Mouse (Mus musculus) monocyte, adult 5-6 weeks (primary cell): ENCODE measurements around the gene F8. TPM values are rescaled to one million over a fixed set of nuclear protein-coding genes. Genes with fewer than 3 reads are reported as not detected.
"Not testable (repeated sequence)": the region's sequence is repeated elsewhere in the genome, so short reads cannot be mapped to it uniquely, and the experiment has no call there.

Experiments
- ATAC-seq: fragments of 153-309, 156-312 bp; replicated peaks from 2 replicates; pipeline ENCODE4 v1.8.0; 2017; ENCODE audit warnings: mild to moderate bottlenecking; ENCODE audit not compliant: low TSS enrichment, insufficient number of reproducible peaks, severe bottlenecking, poor library complexity, low FRiP score
- total RNA-seq: library from RNA; stranded (forward); fragments of 200-1000, 200-491, 200-594 nt; gene quantifications from 3 replicates; pipeline ENCODE4 v1.2.3, GENCODE M21; 2017

F8 gene
- total RNA-seq, result 0.10 TPM in 2 of 3 replicates, not detected in the other

DNA sequence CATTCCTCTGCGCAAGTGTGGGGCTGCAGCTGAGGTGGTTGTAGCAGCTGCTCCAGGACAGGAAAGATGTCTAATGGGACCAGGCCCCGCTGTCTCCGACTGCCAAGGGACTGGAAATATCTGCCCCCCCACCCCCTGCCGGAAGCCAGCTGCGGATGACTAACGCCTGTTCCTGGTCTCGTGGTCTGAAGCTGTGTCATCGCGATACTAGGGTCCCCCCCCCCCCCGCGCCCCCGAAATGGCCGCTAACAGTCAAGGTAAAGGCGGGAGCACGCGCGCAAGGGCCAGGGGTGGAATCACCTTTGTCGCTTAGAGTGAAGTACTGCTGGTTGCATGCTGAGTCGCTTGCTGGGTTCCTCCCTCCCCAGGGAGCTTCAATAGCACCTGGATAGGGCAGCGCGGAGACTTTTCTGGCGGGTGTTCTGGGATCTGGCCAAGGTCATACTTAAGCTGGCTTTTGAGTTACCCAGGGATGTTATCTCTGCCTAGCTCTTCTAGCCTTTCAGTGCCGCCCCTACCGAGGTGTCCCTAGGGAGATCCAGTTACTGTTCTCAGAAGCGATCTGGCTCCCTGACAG is at the start of gene F8, which contains the start of gene Fundc2:
Gene F8, minus strand, starts transcription at position 421 of the 577 bp plus-strand sequence.
Gene Fundc2, plus strand, starts transcription at position 205 of the 577 bp plus-strand sequence.
- ATAC-seq, result peak; percentile 53; the same call in 1 of the 2 replicates

DNA sequence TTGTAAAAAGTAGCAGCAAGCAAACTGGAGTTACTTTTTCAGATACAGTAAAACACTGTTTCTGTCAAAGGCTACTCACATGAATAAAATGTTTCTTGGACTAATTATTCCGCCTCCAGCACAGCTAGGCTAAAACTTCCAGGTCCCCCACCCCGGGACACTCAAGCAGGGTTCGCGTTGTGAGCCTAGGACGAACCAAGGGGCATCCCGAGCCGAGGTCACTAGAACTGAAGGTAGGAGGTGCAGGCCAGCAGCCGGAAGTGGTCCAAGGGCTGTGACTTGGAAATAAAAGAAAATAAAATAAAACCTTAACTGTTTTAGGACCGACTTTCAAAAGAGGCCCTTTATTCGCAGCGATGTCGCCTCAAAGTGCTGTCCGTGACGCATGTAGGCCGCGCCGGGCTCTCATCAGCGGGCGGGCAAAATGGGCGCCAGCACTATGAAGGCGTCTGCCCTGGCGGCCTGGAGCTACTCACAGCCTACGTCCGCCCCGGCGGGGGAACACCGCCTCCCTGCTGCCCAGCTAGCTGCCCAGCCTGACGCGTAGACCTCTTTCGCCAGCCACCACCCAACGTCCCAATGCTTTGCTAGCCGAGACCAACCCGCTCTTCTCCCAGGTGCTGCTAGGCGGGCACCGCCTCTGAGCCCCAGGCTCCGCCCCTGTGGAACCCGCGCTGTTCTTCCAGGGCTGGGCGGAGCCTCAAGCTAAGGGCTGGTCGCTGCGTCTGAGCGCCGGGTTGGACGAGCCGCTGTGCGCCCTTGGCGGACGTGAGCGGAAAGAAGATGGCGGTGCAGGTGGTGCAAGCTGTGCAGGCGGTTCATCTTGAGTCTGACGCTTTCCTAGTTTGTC is 33.7 kb upstream of the F8 start, which contains the start of the genes Cmc4, Mtcp1 and Brcc3:
Gene Cmc4, minus strand, starts transcription at position 649 of the 850 bp plus-strand sequence.
Gene Mtcp1, minus strand, starts transcription at position 653 of the 850 bp plus-strand sequence.
Gene Brcc3, plus strand, starts transcription at position 693 of the 850 bp plus-strand sequence.
- peak; percentile 98 for ATAC-seq

DNA sequence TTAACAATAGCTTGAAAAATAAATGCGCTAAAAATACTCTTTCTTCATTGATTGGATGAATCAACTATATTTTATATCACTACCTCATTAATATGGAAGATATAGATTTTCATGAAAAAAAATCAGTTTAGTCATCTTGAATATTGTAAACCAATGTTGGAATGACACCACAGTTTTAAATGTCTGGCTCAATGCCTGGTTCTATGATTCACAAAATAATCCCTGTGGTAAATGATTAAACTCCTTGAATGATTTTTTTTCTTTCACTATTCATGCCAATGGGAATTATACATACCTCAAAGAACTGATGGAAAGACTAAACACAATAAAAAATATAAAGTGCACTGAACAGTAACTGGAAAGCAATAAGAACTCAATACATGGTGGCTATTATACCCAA is 27.3 kb upstream of the F8 start:
- no peak for ATAC-seq

DNA sequence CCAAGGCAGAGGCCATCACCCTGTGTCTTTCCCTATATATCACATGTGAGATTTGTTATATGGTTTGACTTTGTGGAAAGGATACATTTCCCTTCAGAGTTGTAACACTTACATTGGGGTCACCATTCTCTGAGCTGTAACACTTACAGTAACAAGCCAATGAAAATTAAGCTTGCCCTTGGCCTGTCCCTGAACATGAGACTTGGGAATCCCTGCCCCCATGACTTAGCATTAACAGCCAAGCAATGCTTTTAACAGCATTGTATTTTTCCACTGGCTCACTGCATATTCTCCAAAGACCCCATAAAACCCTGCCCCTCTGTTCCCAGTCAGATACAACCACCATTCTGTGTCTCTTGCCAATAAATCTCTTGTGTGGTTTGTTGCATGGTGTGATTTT is 20.9 kb upstream of the F8 start:
- ATAC-seq, result no peak

DNA sequence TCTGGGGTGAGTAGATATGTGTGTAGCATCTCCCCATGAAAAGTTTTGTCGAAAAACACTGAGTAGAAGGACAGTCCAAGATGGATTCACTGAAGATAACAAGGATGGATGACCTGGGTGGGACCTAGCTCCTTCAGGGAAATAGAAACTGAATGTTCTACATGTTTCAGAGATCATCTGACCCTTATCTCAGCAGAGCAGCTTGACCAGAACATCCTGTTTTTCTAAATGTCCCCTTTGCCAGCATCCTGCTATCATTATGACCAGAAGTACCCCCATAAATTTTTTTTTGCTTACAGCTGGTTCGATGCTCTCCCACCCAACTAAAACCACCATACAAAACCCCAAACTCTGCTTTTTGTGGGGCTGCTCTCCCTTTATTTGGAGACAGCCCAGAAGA is 20.3 kb upstream of the F8 start:
- no peak for ATAC-seq

DNA sequence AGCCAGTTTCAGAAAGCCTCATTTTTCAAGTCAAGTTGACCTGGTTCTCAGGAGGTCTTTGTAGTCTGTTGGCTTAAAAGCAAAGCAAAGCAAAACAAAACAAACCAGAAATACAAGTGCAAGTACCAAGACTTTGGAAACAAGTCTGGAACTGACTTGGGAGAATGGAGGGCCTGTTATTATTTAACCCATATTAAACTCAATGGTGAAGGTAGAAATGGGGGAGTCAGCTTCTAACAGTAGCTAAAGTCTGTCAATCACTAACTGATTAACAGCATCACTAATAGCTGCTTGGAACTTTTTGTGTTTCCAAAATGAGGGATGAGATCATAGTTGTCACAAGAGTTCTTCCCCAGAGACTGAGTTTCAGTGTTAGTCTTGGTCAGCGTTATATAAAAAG is 17.1 kb upstream of the F8 start:
- no peak for ATAC-seq

DNA sequence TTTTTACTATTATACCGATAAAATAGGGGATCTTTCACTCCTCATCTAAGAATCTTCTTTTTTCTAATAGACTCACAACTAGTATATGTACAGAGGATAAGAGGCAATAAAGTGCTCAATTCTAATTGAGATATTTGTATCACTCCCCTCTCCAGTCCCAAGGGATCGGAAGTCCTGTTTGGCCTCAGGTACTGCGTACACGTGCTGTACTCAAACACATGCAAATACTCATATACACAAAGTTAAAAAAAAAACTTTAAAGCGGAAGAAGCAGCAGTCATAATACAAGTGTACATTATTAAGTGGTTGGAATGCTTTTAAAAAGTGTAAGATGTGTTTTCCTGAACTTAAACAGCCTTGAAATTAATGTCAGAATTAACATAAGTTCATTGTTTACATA is 716 bp downstream of the F8 start:
- no peak for ATAC-seq

DNA sequence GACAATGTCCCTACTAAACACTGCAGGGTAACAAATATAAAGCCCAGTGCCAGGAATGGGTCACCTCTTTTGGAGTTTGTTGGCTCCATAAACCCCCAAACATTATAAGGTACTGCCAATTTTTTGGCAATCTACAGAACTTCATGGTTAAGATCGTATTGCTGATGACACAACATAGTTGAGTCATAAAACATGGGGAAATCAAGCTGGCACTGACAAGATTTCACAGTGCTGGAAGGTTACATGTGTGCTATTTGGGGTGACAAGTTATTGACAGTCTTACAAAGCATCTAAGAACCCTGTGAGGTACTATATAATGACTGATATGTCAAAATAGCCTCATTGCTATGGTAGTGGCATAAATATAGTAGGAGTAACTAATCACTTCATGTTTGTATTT is 1.2 kb downstream of the F8 start:
- no peak for ATAC-seq

DNA sequence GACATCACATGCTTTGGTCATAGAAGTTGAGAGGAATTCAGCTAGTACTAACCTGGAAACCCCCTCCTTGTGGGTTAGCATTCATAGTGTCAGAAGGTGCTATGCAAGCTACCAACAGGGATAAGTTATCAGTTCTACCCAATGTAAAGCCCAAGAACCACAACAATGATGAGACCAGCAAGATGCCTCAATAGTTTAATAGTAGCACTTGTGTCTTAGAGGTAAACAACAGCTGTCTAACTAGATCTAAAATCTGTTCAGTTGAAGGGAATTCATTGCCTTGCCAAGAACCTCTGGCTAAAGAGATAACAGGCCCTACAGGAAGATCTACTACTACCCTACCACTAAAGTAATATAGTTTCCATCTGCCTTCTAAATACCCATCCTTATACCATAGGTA is 5.6 kb downstream of the F8 start:
- ATAC-seq, result no peak

DNA sequence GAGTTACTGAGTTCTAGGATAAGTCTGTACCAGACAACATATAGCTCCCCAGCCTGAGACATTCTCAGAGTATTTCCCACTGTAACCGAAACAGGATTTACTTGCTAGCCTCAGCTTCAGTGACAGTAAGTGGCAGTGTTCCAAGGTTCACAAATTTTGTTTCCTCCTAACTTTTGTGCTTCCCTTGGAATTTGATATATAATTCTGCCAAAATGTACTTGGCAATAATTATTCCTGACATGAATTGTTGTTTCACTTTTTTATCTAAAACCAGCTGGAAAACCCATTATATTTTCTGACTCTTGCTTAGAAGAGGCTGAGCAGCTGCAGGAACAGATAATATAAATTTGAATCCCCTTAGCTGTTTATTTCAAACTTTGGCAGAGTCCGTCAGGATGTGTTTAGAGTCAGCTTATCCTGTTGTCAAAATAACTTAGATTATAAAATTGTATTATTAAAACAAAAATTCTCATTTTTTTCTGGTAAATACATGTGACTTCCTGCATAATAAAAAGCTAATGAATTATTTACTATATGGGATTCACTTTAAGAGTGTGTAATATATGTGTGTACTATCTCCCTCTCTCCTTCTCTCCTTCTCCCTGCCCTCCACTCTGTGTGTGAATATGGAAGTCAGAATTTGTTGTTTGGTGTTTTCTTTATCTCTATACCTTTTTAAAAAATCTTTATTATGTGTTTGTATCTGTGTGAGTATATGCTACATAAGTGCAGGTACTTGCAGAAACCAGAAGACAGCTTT is 9.6 kb downstream of the F8 start:
- no peak for ATAC-seq

DNA sequence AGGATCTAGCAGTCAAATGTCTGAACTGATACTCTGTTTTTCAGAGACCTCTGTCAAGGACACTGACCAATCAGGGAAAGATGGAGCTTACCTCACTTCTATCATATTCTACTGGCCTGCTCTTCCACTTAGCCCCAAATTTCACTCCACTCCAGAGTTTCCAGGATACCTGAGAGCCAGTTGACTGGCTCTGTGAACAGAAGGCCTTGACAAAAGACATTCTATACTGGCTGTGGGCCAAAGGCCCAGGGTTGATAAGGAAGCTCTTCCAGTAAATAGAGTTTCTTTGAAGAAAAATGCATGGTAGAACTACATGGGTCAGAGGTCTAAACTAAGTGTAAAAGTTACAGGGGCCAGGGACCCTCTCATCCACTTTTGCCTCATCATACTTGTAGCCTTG is 12.2 kb downstream of the F8 start:
- no peak for ATAC-seq

DNA sequence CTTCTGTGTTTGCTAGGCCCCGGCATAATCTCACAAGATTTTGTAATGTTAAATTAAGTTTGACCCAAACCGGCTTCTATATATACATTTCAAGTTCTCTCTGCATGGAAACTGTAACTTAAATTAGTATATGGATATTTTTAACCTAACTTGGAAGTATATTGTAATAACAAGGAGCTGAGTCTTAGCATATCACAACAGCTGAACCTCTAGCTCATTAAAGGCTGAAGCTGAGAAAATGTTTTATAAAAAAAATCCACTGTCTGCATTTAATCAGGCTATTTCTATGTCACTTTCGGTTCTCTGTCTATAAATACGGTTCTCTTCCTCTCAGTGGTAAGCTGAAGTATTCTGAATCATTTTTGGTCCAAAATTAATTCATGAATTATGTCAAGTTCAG is 58.9 kb downstream of the F8 start:
- no peak for ATAC-seq

DNA sequence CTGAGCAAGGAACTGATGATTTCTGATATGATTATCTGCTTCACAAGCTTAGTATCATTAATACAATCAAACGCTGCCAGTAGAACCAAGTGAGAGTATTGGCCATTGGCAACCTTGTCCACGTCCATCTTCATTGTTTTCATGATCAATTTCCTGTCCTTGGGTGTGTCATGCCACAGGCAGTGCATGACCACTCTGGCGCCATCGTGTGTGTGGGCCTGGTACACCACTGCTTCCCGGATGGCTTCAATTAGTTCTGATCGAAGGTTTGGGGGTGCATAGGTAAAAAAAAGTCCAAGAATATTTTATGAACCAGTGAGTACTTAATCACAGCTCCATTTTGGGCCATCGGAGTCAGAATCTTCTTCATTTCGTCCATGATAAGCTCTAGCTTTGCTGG is 110.7 kb downstream of the F8 start:
- no peak for ATAC-seq

DNA sequence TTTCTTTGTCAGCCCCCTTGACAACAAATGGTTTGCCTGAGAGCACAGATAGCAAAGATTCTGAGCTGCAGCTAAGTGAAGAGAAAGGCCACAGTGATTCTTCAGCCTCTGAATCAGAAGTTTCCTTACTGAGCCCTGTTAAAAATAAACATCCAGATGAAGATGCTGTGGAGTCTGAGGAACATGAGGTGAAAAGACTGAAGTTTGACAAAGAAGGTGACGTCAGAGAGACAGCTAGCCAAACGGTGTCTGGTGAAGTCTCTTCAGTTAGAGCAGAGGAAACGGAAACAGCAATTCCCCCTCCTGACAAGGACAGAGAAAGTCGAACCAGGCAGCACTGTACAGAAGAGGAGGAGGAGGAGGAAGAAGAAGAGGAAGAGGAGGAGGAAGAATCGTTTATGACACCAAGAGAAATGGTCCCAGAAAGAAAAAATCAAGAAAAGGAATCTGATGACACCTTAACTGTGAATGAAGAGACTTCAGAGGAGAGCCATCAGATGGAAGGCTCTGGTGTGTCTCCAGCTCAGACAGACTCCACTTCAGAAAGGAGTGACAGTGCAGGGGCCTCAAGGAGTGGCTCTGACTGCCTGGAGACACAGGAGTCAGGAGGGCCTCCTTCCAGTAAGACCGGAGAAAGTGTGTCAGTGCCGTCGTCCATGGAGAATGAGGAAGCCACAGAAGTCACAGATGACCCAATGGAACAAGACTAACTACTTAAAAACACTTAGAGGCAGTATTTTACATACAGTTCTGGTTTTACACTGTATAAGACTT is 148.6 kb downstream of the F8 start:
- ATAC-seq, result not testable (repeated sequence)

DNA sequence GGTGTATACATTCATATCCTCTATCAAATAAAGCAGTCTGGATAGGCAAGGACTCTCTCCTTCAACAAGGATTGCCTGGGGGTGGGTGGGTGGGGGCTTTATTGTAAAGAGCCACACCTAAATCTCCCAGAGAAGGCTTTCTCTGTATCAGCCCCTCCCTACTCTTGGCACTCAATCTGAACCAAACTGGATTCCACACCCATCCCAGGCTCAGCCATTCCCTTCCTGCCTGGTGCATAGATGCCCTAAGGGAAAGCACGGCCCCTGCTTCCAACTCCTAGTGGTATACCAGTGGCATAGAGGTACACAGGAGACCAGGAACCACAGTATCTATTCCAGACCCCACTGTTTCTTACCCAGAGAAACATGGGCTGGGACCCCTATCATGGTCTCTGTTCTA is 151.0 kb downstream of the F8 start:
- ATAC-seq, result no peak

DNA sequence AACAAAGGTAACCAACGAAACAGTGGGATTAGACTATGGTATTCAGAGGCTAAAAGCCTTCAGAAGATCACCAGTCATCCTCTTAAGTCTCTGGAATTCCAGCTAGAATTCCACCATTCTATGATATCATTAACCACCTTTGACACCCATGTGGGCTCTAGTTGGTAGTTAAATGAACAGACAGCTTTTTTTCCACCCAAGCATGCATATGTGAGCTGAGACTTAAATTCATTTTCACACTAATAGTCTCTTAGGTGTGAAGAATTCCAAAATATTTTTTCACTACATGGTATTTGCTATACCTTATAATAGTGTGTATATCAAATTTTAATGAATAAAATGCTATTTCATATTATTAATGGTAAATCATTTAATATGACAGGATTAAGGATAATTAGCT is 218.7 kb downstream of the F8 start, which contains the start of gene Smim9:
Gene Smim9, minus strand, starts transcription at position 101 of the 400 bp plus-strand sequence.
- ATAC-seq, result no peak

DNA sequence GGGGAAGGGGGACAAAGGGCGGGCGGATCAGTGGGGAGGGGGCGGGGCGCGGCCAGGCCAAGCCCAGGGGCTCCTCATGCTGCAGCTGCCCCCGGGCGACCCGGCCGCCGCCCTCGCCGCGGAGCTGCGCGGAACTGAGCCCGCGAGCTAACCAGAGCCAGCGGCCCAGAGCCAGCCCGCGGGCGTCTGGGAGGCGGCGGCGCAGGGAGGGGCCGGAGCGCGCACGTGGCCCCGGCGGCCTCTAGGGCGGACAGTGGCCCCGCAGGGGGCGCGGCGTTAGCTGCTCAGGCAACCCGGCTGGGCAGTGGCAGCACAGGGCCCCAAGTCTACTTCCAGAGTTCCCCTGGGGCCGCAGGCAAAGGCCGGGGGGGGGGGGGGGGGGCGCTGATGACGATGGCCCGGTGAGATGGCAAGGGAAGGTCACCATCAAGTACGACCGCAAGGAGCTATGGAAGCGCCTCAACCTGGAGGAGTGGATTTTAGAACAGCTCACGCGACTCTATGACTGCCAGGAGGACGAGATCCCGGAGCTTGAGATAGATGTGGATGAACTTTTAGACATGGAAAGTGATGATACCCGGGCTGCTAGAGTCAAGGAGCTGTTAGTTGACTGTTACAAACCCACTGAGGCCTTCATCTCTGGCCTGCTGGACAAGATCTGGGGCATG is 226.7 kb downstream of the F8 start:
- ATAC-seq, result no peak

DNA sequence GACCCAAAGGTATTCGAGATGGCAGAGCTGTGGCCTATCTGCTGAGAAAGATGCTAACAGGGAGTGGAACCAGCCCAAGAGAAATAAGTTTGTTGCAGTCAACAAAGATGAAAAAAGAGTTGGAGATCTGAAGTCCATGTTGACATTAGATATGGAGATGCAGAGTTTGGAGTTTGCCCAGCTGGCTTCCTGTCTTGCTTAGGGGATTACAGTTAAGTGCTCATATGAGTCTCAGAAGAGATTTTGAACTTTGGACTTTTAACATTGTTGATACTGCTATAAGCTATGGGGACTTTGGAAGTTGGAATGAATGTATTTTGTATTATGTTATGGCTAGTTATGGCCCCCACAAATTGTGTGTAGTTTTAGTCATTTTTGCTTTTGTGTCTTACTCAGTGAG is 230.2 kb downstream of the F8 start:
- ATAC-seq, result no peak
